Mouse (Mus musculus) liver, embryonic 16.5 days (tissue): ENCODE results near the gene Fbxl12. TPM values are rescaled to one million over a fixed set of nuclear protein-coding genes. Genes with fewer than 3 reads are reported as not detected.

ENCODE experiments used
- polyA plus RNA-seq: library from polyadenylated mRNA; unstranded; fragments of >200 nt; fragmentation: Nextera tagmentation; extraction: Ambion mirVana; gene quantifications from 2 replicates; pipeline ENCODE4 v1.2.1, GENCODE M21; 2015

Fbxl12 gene
- polyA plus RNA-seq, 1 experiment from 2014 or later = 5.9 TPM

Other genes starting within 250 kb of the Fbxl12 start
- gene Zfp26, start 184.6 kb downstream of the Fbxl12 start, polyA plus RNA-seq = 3.8 and 4.7 TPM in 2 replicates
- 6.4 and 8.4 TPM in 2 replicates for gene Zfp426, start 152.0 kb downstream of the Fbxl12 start, polyA plus RNA-seq
- gene Zfp266, start 123.3 kb downstream of the Fbxl12 start, polyA plus RNA-seq = 12.0 and 13.5 TPM in 2 replicates
- gene Zfp846, start 63.5 kb downstream of the Fbxl12 start, polyA plus RNA-seq = 2.0 and 2.1 TPM in 2 replicates
- 207 and 235 TPM in 2 replicates for gene Ubl5, start 1.9 kb downstream of the Fbxl12 start, polyA plus RNA-seq
- gene Pin1, start 7.3 kb upstream of the Fbxl12 start, polyA plus RNA-seq = 19.4 and 19.7 TPM in 2 replicates
- gene Olfm2, start 101.6 kb upstream of the Fbxl12 start, polyA plus RNA-seq = 0.20 and 0.25 TPM in 2 replicates
- gene Col5a3, start 170.3 kb upstream of the Fbxl12 start, polyA plus RNA-seq = 0.19 and 0.33 TPM in 2 replicates
- not detected in 2 replicates for gene Rdh8, start 173.7 kb upstream of the Fbxl12 start, polyA plus RNA-seq
- 4.4 and 6.7 TPM in 2 replicates for gene A230050P20Rik, start 223.9 kb upstream of the Fbxl12 start, polyA plus RNA-seq
- 8.8 and 10.0 TPM in 2 replicates for gene Angptl6, start 235.0 kb upstream of the Fbxl12 start, polyA plus RNA-seq
- 42.9 and 46.2 TPM in 2 replicates for gene Ppan, start 243.4 kb upstream of the Fbxl12 start, polyA plus RNA-seq